ENCODE assay signal across 31 mouse cellular contexts in the genomic region with DNA sequence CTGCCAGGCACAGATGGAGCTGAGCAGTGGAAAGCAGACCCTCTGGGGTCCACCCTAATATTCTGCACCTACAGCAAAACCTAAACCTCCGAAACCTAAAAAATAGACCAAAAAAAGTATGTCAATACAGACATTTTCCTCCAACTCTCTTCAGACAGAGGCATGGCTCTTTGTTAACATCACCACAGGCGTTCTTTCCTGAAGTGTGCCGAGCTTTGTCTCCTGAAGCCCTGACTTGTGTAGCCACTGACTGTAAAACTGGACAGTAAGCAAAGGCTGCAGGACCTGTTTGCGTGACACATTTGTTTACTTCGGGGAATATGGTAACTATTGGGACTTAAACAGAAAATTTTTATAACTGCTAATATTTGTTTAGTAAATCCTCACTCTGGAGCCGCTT.
"Had no signal": no experiment of that assay in that cellular context is flagged by ENCODE, and none has a peak within 500 bp of the region (broad histone marks: within the 10 kb centered on the region; RNA-seq: fewer than 3 reads in every experiment).

No protein-coding gene starts in this region.

- H3K4me2 ChIP-seq: limb, embryonic 12.5 days; limb, embryonic 13.5 days; limb, embryonic 15.5 days; liver, embryonic 11.5 days; liver, embryonic 12.5 days; liver, embryonic 13.5 days; liver, embryonic 15.5 days; lung, embryonic 14.5 days; lung, embryonic 15.5 days; midbrain, embryonic 12.5 days; midbrain, embryonic 13.5 days; midbrain, embryonic 15.5 days; neural tube, embryonic 12.5 days had no signal

- H3K9me3 ChIP-seq: limb, embryonic 10.5 days; limb, embryonic 12.5 days; limb, embryonic 13.5 days; limb, embryonic 15.5 days; liver, embryonic 12.5 days; liver, embryonic 13.5 days; liver, embryonic 15.5 days; lung, embryonic 15.5 days; midbrain, embryonic 10.5 days; midbrain, embryonic 12.5 days; midbrain, embryonic 13.5 days; midbrain, embryonic 15.5 days; neural tube, embryonic 12.5 days had no signal

- H3K36me3 ChIP-seq: limb, embryonic 10.5 days; limb, embryonic 12.5 days; limb, embryonic 13.5 days; limb, embryonic 15.5 days; liver, embryonic 12.5 days; liver, embryonic 13.5 days; liver, embryonic 15.5 days; lung, embryonic 15.5 days; midbrain, embryonic 10.5 days; midbrain, embryonic 12.5 days; midbrain, embryonic 13.5 days; midbrain, embryonic 15.5 days; neural tube, embryonic 12.5 days had no signal

- ATAC-seq: liver, embryonic 12.5 days; liver, postnatal 0 days; lung, postnatal 0 days; midbrain, embryonic 13.5 days; midbrain, embryonic 15.5 days; midbrain, embryonic 16.5 days had no signal

- H3K4me1 ChIP-seq: limb, embryonic 12.5 days; limb, embryonic 13.5 days; limb, embryonic 15.5 days; liver, embryonic 12.5 days; liver, embryonic 13.5 days; liver, embryonic 15.5 days; lung, embryonic 15.5 days; megakaryocyte, embryonic 14.5 days had no signal

- H3K27me3 ChIP-seq: limb, embryonic 12.5 days; limb, embryonic 13.5 days; limb, embryonic 15.5 days; liver, embryonic 12.5 days; liver, embryonic 13.5 days; liver, embryonic 15.5 days; lung, embryonic 15.5 days; midbrain, embryonic 12.5 days; midbrain, embryonic 13.5 days; midbrain, embryonic 15.5 days; neural tube, embryonic 12.5 days had no signal

- H3K27ac ChIP-seq: limb, embryonic 10.5 days; limb, embryonic 12.5 days; limb, embryonic 13.5 days; limb, embryonic 15.5 days; liver, embryonic 12.5 days; liver, embryonic 13.5 days; liver, embryonic 14.5 days; liver, embryonic 15.5 days; lung, embryonic 15.5 days; macrophage; midbrain, embryonic 10.5 days; midbrain, embryonic 12.5 days; midbrain, embryonic 13.5 days; midbrain, embryonic 15.5 days; neural tube, embryonic 12.5 days had no signal

- DNase-seq: left cerebral cortex, postnatal 4 days; liver; liver, embryonic 13.5 days; liver, postnatal 0 days; lung, adult 18-20 months; lung, adult 2 months; lung, embryonic 14.5 days; lung, postnatal 10 days; lung, postnatal 14 days; lung, postnatal 36 days; lung, postnatal 4 days; midbrain, embryonic 14.5 days had no signal

- H3K9ac ChIP-seq: limb, embryonic 12.5 days; limb, embryonic 13.5 days; limb, embryonic 15.5 days; liver, embryonic 12.5 days; liver, embryonic 13.5 days; liver, embryonic 14.5 days; liver, embryonic 15.5 days; liver, postnatal 0 days; lung, embryonic 14.5 days; lung, embryonic 15.5 days; midbrain, embryonic 12.5 days; midbrain, embryonic 13.5 days; midbrain, embryonic 15.5 days; neural tube, embryonic 12.5 days had no signal

- H3K4me3 ChIP-seq: limb, embryonic 10.5 days; limb, embryonic 12.5 days; limb, embryonic 13.5 days; limb, embryonic 15.5 days; liver, embryonic 12.5 days; liver, embryonic 13.5 days; liver, embryonic 15.5 days; lung, embryonic 15.5 days; megakaryocyte, embryonic 14.5 days; midbrain, embryonic 10.5 days; midbrain, embryonic 12.5 days; midbrain, embryonic 13.5 days; midbrain, embryonic 15.5 days; myocyte; neural tube, embryonic 12.5 days had no signal
